ENCODE assay signal across 9 mouse cellular contexts in the genomic region with DNA sequence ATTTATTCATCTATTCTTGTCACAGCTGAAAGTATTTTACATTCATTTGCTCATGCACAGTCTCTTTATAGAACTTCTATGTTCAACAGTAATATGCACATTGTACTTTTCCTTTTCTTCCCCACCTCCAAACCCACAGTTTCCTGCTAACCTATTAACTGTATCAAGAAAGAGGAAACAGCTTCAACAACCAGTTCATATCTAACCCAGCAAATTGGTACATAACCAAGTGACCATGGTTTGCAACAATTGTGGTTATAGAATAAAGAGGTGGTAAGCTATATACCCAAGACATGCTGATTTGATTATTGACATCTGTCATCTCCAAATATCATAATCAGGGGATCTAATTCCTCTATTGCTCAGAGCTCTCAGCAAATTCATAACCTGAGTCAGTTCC.
"Had no signal": no experiment of that assay in that cellular context is flagged by ENCODE, and none has a peak within 500 bp of the region (broad histone marks: within the 10 kb centered on the region; RNA-seq: fewer than 3 reads in every experiment).

No protein-coding gene starts in this region.

- ATAC-seq: liver, postnatal 0 days; lung, postnatal 0 days had no signal

- DNase-seq: kidney, postnatal 25 days; layer of hippocampus, adult 9-11 months; left cerebral cortex, postnatal 4 days; liver, postnatal 0 days; lung, embryonic 14.5 days; midbrain, embryonic 14.5 days; thymus, adult 18-20 months; thymus, postnatal 4 days had no signal
